Mouse (Mus musculus) embryo, embryonic 10 days (tissue): ENCODE results near the gene Kcnc3.

ENCODE experiments used
- DNase-seq: peaks from one replicate; pipeline ENCODE4 v3.0.0-alpha.2; 2015; ENCODE audit warnings: low spot score

Gene Kcnc3

GRCm38 (mm10) chr7:44570989-44571388, 19.5 kb upstream of the Kcnc3 start:
- DNase-seq = no peak

GRCm38 (mm10) chr7:44571811-44572210, 18.7 kb upstream of the Kcnc3 start:
- no peak for DNase-seq

- DNase-seq = no peak
Observed at GRCm38 (mm10) chr7:44572213-44572701, 18.2 kb upstream of the Kcnc3 start, which contains the start of gene Napsa. Napsa (plus strand) TSS chr7:44572380.

GRCm38 (mm10) chr7:44572956-44573484, 17.4 kb upstream of the Kcnc3 start:
- DNase-seq = no peak

GRCm38 (mm10) chr7:44576333-44576844, 14.1 kb upstream of the Kcnc3 start:
- DNase-seq = no peak

- no peak for DNase-seq
Observed at GRCm38 (mm10) chr7:44581637-44582036, 8.8 kb upstream of the Kcnc3 start.

GRCm38 (mm10) chr7:44582709-44583108, 7.8 kb upstream of the Kcnc3 start:
- DNase-seq = no peak

- DNase-seq = no peak
Observed at GRCm38 (mm10) chr7:44583146-44583545, 7.3 kb upstream of the Kcnc3 start.

GRCm38 (mm10) chr7:44584265-44584804, 6.1 kb upstream of the Kcnc3 start:
- DNase-seq = no peak

GRCm38 (mm10) chr7:44584921-44585320, 5.5 kb upstream of the Kcnc3 start:
- no peak for DNase-seq

GRCm38 (mm10) chr7:44585606-44586005, 4.9 kb upstream of the Kcnc3 start:
- DNase-seq = no peak

- no peak for DNase-seq
Observed at GRCm38 (mm10) chr7:44586518-44586917, 3.9 kb upstream of the Kcnc3 start.

- DNase-seq = peak; percentile 88
Observed at GRCm38 (mm10) chr7:44586930-44587329, 3.5 kb upstream of the Kcnc3 start.

GRCm38 (mm10) chr7:44587676-44588075, 2.8 kb upstream of the Kcnc3 start:
- no peak for DNase-seq

GRCm38 (mm10) chr7:44588338-44588737, 2.1 kb upstream of the Kcnc3 start:
- no peak for DNase-seq

- DNase-seq = peak; percentile 87
Observed at GRCm38 (mm10) chr7:44589149-44589548, 1.3 kb upstream of the Kcnc3 start.

GRCm38 (mm10) chr7:44589946-44590345, 518 bp upstream of the Kcnc3 start:
- DNase-seq = peak; percentile 43

- peak; percentile 27 for DNase-seq
Observed at GRCm38 (mm10) chr7:44591348-44592116, 1.1 kb downstream of the Kcnc3 start.

GRCm38 (mm10) chr7:44593051-44593450, 2.6 kb downstream of the Kcnc3 start:
- DNase-seq = no peak

- peak; percentile 94 for DNase-seq
Observed at GRCm38 (mm10) chr7:44593775-44594174, 3.3 kb downstream of the Kcnc3 start.

GRCm38 (mm10) chr7:44594291-44594690, 3.8 kb downstream of the Kcnc3 start:
- DNase-seq = no peak

- DNase-seq = no peak
Observed at GRCm38 (mm10) chr7:44595131-44595561, 4.7 kb downstream of the Kcnc3 start.

- DNase-seq = no peak
Observed at GRCm38 (mm10) chr7:44596051-44596450, 5.6 kb downstream of the Kcnc3 start.
